Mouse (Mus musculus): ENCODE data around the gene Otos.

- TF ChIP-seq CTCF (IDR thresholded peaks at IDR 0.05; ENCODE audit: control insufficient read depth, insufficient read depth, insufficient read length) (no peak), FOSL1 (IDR thresholded peaks at IDR 0.05; ENCODE audit: insufficient read depth, low read length, poor library complexity, severe bottlenecking) (no peak), MAX (IDR thresholded peaks at IDR 0.05) (no peak), MYOG (IDR thresholded peaks at IDR 0.05; ENCODE audit: control insufficient read depth, extremely low read depth, insufficient read length) (no peak)
These were observed 34.5 kb upstream of the Otos start for GRCm38 (mm10) chr1:92683151-92683550.
